Mouse (Mus musculus) spleen, adult 18-20 months (tissue): Measurements from ENCODE around the gene Tmem223.

Source experiments
- DNase-seq, 2 experiments: peaks; one replicate each; pipeline ENCODE4 v3.0.0; 2022; ENCODE audit warnings: mixed read lengths in 2 of 2

The Tmem223 gene

GRCm38 (mm10) chr19:8803879-8804660 is 33.3 kb downstream of the Tmem223 start:
- DNase-seq, result no peak

GRCm38 (mm10) chr19:8806810-8807209 is 36.0 kb downstream of the Tmem223 start:
- DNase-seq, result no peak

GRCm38 (mm10) chr19:8815812-8816211 is 45.0 kb downstream of the Tmem223 start:
- DNase-seq, result no peak

- DNase-seq, result no peak
Measured at GRCm38 (mm10) chr19:8817001-8817400, 46.2 kb downstream of the Tmem223 start.

GRCm38 (mm10) chr19:8818301-8818798 is 47.6 kb downstream of the Tmem223 start:
- DNase-seq, result no peak

GRCm38 (mm10) chr19:8818801-8819595 is 48.2 kb downstream of the Tmem223 start, which contains the start of gene Ttc9c:
Ttc9c (minus strand) TSS chr19:8819333.
- DNase-seq, result peak; percentile 86 to 90

- peak; percentile 92 to 98 for DNase-seq
Measured at GRCm38 (mm10) chr19:8819596-8820423, 49.0 kb downstream of the Tmem223 start, which contains the start of gene Hnrnpul2. Hnrnpul2 (plus strand) TSS chr19:8820010.

- no peak for DNase-seq
Measured at GRCm38 (mm10) chr19:8820424-8820956, 49.7 kb downstream of the Tmem223 start.

GRCm38 (mm10) chr19:8821146-8821545 is 50.4 kb downstream of the Tmem223 start:
- no peak for DNase-seq
